Mouse (Mus musculus) hindbrain, embryonic 12.5 days (tissue): ENCODE measurements around the gene Zfp511. TPM values are rescaled to one million over a fixed set of nuclear protein-coding genes. Genes with fewer than 3 reads are reported as not detected.

ENCODE experiments used
- ATAC-seq: fragments of 200-750 bp; cut with Nextera tagmentation; 2 replicates; pipeline ENCODE4 v1.8.0; 2017; ENCODE audit warnings: moderate TSS enrichment; ENCODE audit not compliant: low FRiP score
- H3K27ac ChIP-seq: fragments of 300-500 bp; sonication (generic); 2 replicates; pipeline ENCODE4 v1.5.1; 2016; ENCODE audit warnings: mild to moderate bottlenecking
- H3K27me3 ChIP-seq: fragments of 300-500 bp; sonication (generic); 2 replicates; pipeline ENCODE4 v1.6.1; 2016; ENCODE audit warnings: mild to moderate bottlenecking
- H3K36me3 ChIP-seq: fragments of 300-500 bp; sonication (generic); 2 replicates; pipeline ENCODE4 v1.6.1; 2016; ENCODE audit warnings: mild to moderate bottlenecking
- H3K4me1 ChIP-seq: fragments of 300-500 bp; sonication (generic); 2 replicates; pipeline ENCODE4 v1.6.1; 2016
- H3K4me2 ChIP-seq: fragments of 300-500 bp; sonication (generic); replicated peaks from 2 replicates; pipeline ENCODE4 v1.6.1; 2016; ENCODE audit warnings: mild to moderate bottlenecking
- H3K4me3 ChIP-seq: fragments of 300-500 bp; sonication (generic); 2 replicates; pipeline ENCODE4 v1.5.1; 2016; ENCODE audit warnings: mild to moderate bottlenecking
- H3K9ac ChIP-seq: fragments of 300-500 bp; sonication (generic); 2 replicates; pipeline ENCODE4 v1.6.1; 2016; ENCODE audit warnings: mild to moderate bottlenecking, moderate library complexity
- H3K9me3 ChIP-seq: fragments of 300-500 bp; sonication (generic); replicated peaks from 2 replicates; pipeline ENCODE4 v1.6.1; 2016; ENCODE audit warnings: mild to moderate bottlenecking
- WGBS: fragments of 180-500 bp; shearing (Covaris S2); methylation state at CpG from one replicate; pipeline ENCODE4 v1.1.7; 2016; 5-methylcytosine and 5-hydroxymethylcytosine counted together
- polyA plus RNA-seq: library from polyadenylated mRNA; unstranded; fragments of >200 nt; fragmentation: Nextera tagmentation; extraction: Ambion mirVana; gene quantifications from 2 replicates; pipeline ENCODE4 v1.2.1, GENCODE M21; 2016

Zfp511 gene
- polyA plus RNA-seq, 1 experiment from 2014 or later, result 45.6 TPM

- Histone ChIP-seq H3K9me3 (no peaks in the 10 kb centered on the region), H3K4me3 (no peak overlapping the region), H3K4me1 (no peaks in the 10 kb centered on the region), H3K27me3 (no peaks in the 10 kb centered on the region), H3K9ac (no peak overlapping the region), H3K27ac (no peak overlapping the region), H3K4me2 (no peak overlapping the region), H3K36me3 (peaks cover 53% of the 10 kb centered on the region)
- ATAC-seq, result no peak
- WGBS, result 98% methylated on average over 9 of the region's 9 CpGs
Measured at GRCm38 (mm10) chr7:140007781-140008180, 28.4 kb upstream of the Zfp511 start.

GRCm38 (mm10) chr7:140011336-140011735 lies 24.9 kb upstream of the Zfp511 start:
- no peak overlapping the region for H3K4me2 ChIP-seq
- H3K9ac ChIP-seq, result no peak overlapping the region
- WGBS, result 97% methylated on average over 17 of the region's 17 CpGs
- no peak overlapping the region for H3K4me3 ChIP-seq
- peaks cover 28% of the 10 kb centered on the region for H3K36me3 ChIP-seq
- no peak overlapping the region for H3K27ac ChIP-seq
- H3K9me3 ChIP-seq, result no peaks in the 10 kb centered on the region
- no peaks in the 10 kb centered on the region for H3K4me1 ChIP-seq
- H3K27me3 ChIP-seq, result no peaks in the 10 kb centered on the region
- no peak for ATAC-seq

DNA sequence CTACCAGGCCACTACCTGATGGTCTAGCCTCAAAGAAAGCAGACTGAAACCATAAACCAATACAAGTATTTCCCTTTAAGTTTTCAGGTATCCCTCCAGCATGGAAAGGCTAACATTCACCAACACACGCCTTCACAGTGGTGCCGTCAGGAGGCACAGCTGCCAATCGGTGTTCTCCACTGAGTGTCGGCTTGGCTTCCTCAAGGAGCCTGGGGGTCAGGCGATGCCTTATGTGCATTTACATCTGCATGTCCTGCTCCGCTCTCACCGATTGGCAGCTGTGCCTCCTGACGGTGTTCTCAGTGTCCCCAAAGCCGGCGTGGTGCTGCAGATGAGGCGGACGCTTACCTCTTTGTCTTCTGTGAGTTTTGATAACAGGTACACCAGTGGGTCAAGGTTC lies 4.4 kb upstream of the Zfp511 start:
- Histone ChIP-seq H3K4me2 (no peak overlapping the region), H3K9ac (no peak overlapping the region), H3K36me3 (peaks cover 56% of the 10 kb centered on the region), H3K27me3 (no peaks in the 10 kb centered on the region), H3K27ac (no peak overlapping the region), H3K9me3 (no peaks in the 10 kb centered on the region), H3K4me3 (no peak overlapping the region), H3K4me1 (peaks cover 11% of the 10 kb centered on the region)
- no peak for ATAC-seq
- WGBS, result 94% methylated on average over 12 of the region's 12 CpGs

- 94% methylated on average over 10 of the region's 10 CpGs for WGBS
- peaks cover 17% of the 10 kb centered on the region for H3K4me1 ChIP-seq
- H3K27ac ChIP-seq, result no peak overlapping the region
- H3K4me2 ChIP-seq, result no peak overlapping the region
- H3K9me3 ChIP-seq, result no peaks in the 10 kb centered on the region
- ATAC-seq, result no peak
- H3K9ac ChIP-seq, result no peak overlapping the region
- H3K4me3 ChIP-seq, result no peak overlapping the region
- peaks cover 56% of the 10 kb centered on the region for H3K36me3 ChIP-seq
- H3K27me3 ChIP-seq, result no peaks in the 10 kb centered on the region
Measured at GRCm38 (mm10) chr7:140032366-140032765, 3.8 kb upstream of the Zfp511 start.

DNA sequence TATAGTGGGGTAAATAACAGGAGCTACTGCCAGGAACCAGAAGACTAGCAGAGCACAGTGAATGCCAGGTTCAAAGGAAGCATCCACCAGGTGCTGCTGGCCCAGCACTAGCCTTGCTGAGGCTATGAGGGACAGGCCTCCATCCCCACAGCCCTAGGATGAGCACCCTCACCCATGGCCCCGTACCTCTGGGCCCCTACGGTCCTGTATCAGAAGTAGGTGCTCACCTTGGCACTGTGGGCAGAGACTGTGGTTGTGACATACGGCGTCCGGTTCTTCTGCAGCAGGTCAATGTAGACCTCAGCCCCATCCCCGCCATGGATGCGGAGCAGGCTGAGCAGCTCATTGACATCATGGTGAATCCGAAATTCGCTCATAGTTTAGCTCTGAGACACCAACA lies 2.8 kb upstream of the Zfp511 start:
- no peak overlapping the region for H3K4me3 ChIP-seq
- H3K9ac ChIP-seq, result no peak overlapping the region
- H3K27me3 ChIP-seq, result no peaks in the 10 kb centered on the region
- 95% methylated on average over 9 of the region's 9 CpGs for WGBS
- no peak overlapping the region for H3K27ac ChIP-seq
- H3K36me3 ChIP-seq, result peaks cover 49% of the 10 kb centered on the region
- ATAC-seq, result no peak
- no peaks in the 10 kb centered on the region for H3K9me3 ChIP-seq
- peaks cover 18% of the 10 kb centered on the region for H3K4me1 ChIP-seq
- no peak overlapping the region for H3K4me2 ChIP-seq

DNA sequence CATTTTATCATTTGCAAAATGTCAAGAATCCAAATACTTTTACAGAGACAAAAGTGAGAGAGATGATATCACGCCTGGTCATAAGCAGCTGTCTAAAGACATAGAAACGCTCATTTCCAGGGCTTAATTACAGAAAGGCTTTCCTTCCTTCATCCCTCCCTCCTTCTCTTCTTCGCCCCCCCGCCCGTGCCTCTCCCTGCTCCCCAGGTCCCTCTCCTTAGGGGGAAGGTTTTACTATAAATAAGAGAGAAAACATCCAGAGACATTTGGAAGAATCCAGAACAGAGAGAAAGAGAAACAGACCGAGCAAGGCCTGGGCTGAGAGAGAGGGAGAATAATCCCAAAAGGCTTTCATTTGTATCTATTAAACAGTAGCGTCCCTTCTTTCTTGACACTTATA lies 735 bp upstream of the Zfp511 start:
- no peak overlapping the region for H3K27ac ChIP-seq
- H3K9ac ChIP-seq, result peak overlapping the region; percentile 85
- H3K27me3 ChIP-seq, result no peaks in the 10 kb centered on the region
- no peaks in the 10 kb centered on the region for H3K9me3 ChIP-seq
- H3K4me2 ChIP-seq, result peak overlapping the region; percentile 84
- peak overlapping the region; percentile 82 for H3K4me3 ChIP-seq
- peaks cover 35% of the 10 kb centered on the region for H3K36me3 ChIP-seq
- WGBS, result 20% methylated on average over 7 of the region's 7 CpGs
- peaks cover 18% of the 10 kb centered on the region for H3K4me1 ChIP-seq
- no peak for ATAC-seq

- Histone ChIP-seq H3K36me3 (peaks cover 29% of the 10 kb centered on the region), H3K9ac (peak overlapping the region; percentile 85), H3K4me3 (peak overlapping the region; percentile 82), H3K4me1 (peaks cover 18% of the 10 kb centered on the region), H3K4me2 (peak overlapping the region; percentile 84), H3K27me3 (no peaks in the 10 kb centered on the region), H3K27ac (no peak overlapping the region), H3K9me3 (no peaks in the 10 kb centered on the region)
- 72% methylated on average over 3 of the region's 3 CpGs for WGBS
- ATAC-seq, result no peak
Measured at GRCm38 (mm10) chr7:140037171-140037555, 972 bp downstream of the Zfp511 start.

- Histone ChIP-seq H3K27me3 (peaks cover 38% of the 10 kb centered on the region), H3K27ac (no peak overlapping the region), H3K4me2 (no peak overlapping the region), H3K9me3 (no peaks in the 10 kb centered on the region), H3K9ac (no peak overlapping the region), H3K4me1 (peaks cover 11% of the 10 kb centered on the region), H3K4me3 (no peak overlapping the region), H3K36me3 (peaks cover 15% of the 10 kb centered on the region)
- ATAC-seq, result no peak
- 60% methylated on average over 3 of the region's 3 CpGs for WGBS
Measured at GRCm38 (mm10) chr7:140042728-140043127, 6.5 kb downstream of the Zfp511 start.

DNA sequence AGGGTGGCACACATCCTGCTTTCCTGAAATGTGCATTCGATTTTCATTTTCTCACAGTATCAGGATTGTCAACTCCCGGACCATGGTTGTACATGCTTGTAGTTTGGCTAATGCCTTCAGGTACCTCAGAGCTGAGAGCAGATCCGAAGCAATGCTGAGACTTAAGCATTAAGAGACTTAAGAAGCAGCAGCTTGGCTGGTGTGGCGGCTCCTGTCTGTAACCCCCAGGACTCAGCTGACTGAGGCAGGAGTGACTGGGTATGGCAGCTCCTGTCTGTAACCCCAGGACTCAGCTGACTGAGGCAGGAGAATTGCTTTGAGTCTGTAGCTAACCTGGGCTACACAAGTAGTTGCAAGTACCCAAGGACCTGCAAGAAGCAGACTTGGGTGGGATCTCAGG lies 9.4 kb downstream of the Zfp511 start:
- H3K4me3 ChIP-seq, result no peak overlapping the region
- WGBS, result 81% methylated on average over 4 of the region's 4 CpGs
- no peaks in the 10 kb centered on the region for H3K9me3 ChIP-seq

GRCm38 (mm10) chr7:140047811-140048311 lies 11.7 kb downstream of the Zfp511 start:
- Histone ChIP-seq H3K4me1 (peaks cover 33% of the 10 kb centered on the region), H3K27ac (peak overlapping the region; percentile 52; the same call in 1 of the 2 replicates), H3K9me3 (no peaks in the 10 kb centered on the region), H3K36me3 (no peaks in the 10 kb centered on the region), H3K27me3 (peaks cover 84% of the 10 kb centered on the region), H3K4me2 (peak overlapping the region; percentile 70), H3K4me3 (peak overlapping the region; percentile 54), H3K9ac (peak overlapping the region; percentile 58)
- under 1% methylated on average over 33 of the region's 33 CpGs for WGBS
- ATAC-seq, result no peak

More for the DNA sequence above, 9.4 kb downstream of the Zfp511 start:
- H3K4me1 ChIP-seq, result peaks cover 30% of the 10 kb centered on the region
- no peak overlapping the region for H3K27ac ChIP-seq
- H3K36me3 ChIP-seq, result peaks cover 8% of the 10 kb centered on the region
- peaks cover 66% of the 10 kb centered on the region for H3K27me3 ChIP-seq
- H3K9ac ChIP-seq, result no peak overlapping the region
- H3K4me2 ChIP-seq, result no peak overlapping the region
- no peak for ATAC-seq

GRCm38 (mm10) chr7:140048361-140049114 lies 12.3 kb downstream of the Zfp511 start, which contains the start of gene Msx3:
TSS of gene Msx3 (minus strand) at chr7:140049089.
- Histone ChIP-seq H3K4me2 (peak within 1 kb of the TSS; percentile 70), H3K9ac (peak within 1 kb of the TSS; percentile 58), H3K9me3 (no peaks in the 10 kb centered on the region), H3K4me3 (peak within 1 kb of the TSS; percentile 54), H3K4me1 (peaks cover 33% of the 10 kb centered on the region), H3K36me3 (no peaks in the 10 kb centered on the region), H3K27ac (peak within 1 kb of the TSS; percentile 71), H3K27me3 (peaks cover 88% of the 10 kb centered on the region)
- ATAC-seq, result peak; percentile 23
- WGBS, result 1% methylated on average over 56 of the region's 56 CpGs

- H3K4me2 ChIP-seq, result peak overlapping the region; percentile 70
- peaks cover 33% of the 10 kb centered on the region for H3K4me1 ChIP-seq
- no peaks in the 10 kb centered on the region for H3K36me3 ChIP-seq
- H3K9ac ChIP-seq, result peak overlapping the region; percentile 58; the same call in 1 of the 2 replicates
- peak; percentile 85 for ATAC-seq
- H3K9me3 ChIP-seq, result no peaks in the 10 kb centered on the region
- under 1% methylated on average over 34 of the region's 34 CpGs for WGBS
- peaks cover 87% of the 10 kb centered on the region for H3K27me3 ChIP-seq
- H3K4me3 ChIP-seq, result peak overlapping the region; percentile 54
- peak overlapping the region; percentile 71 for H3K27ac ChIP-seq
Measured at GRCm38 (mm10) chr7:140049115-140049689, 13.0 kb downstream of the Zfp511 start.
